Mouse (Mus musculus): Measurements from ENCODE around the gene Hbb-bh2. TPM values are rescaled to one million over a fixed set of nuclear protein-coding genes. Genes with fewer than 3 reads are reported as not detected.

Gene Hbb-bh2
- not detected in 2 replicates for polyA plus RNA-seq (2015; fragmentation: Nextera tagmentation; extraction: Ambion mirVana)

DNA sequence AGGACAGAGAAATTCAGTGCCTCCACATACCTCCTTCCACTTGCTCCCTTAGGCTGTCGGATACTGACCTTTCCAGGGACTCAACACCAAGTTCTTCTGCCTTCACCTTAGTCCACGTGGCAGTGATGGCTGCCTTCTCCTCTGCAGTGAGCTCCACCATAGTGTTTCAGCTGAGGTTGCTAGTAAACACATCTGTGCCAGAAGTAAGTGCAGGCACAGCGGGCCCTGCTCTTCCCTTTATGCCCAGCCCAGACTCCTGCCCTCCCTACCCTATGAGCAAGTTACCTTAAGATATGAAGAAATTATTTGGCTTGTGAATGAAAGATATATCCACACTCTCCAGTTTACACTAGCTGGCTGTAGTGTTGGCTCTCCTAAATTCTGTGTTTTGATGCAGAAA lies at the start of gene Hbb-bh2:
Gene Hbb-bh2 (minus strand): TSS at position 253 of the 400 bp plus-strand sequence.

DNA sequence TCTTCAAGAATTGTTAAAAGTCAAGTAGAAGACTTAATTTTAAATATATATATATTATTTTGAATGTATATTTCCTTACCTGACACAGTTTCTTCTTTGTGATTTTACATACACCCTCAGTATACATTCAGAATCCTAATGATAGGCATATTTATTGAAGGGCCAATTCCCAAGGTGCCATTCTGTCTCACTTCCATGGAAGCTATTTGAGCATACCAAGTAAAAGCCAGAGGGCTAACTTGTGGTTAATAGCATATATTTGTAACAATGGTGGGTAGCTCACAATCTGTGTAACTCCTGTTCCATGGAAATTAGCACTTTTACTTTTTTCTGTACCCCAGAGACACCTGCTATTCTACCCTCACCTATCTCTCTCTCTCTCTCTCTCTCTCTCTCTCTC lies 45.8 kb upstream of the Hbb-bh2 start, which contains the start of gene Olfr66:
Gene Olfr66 (minus strand): TSS at position 101 of the 400 bp plus-strand sequence.

DNA sequence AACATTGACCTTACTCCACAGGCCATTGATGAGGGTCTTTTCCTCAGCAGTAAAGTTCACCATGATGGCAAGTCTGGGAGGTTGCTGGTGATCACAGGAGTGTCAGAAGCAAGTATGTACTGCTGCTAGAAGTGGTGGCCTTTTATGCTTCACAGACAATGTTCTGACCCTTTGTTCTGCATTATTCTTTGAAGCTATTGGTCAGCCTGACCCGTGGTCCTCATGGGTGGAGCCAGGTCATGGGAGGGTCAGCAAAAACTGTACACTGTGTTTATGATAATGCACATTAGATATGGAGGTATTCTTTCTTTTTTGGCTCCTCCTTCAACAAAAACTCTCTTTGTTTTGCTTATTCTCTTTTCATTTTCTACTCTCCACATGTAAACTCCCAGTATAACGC lies 12.8 kb upstream of the Hbb-bh2 start, which contains the start of gene Hbb-y:
Gene Hbb-y (minus strand): TSS at position 127 of the 400 bp plus-strand sequence.

DNA sequence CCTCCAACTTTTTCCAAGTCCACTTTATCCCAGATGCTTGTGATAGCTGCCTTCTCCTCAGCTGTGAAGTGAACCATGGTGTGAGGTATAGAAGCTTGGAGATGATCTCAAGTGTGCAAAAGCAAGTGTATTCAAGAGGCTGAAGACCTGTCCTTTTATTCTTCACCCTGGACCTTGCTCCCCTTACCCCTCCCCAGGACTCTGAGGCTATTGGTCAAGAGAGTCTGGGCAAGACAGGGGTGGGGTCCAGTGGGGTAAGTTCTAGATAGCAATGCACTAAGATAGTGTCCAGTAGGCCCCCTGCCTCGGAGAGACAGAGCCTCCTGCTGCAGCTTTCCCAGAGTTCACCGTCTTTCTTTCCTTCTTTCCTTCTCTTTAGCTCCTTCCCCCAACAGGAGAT lies 2.7 kb upstream of the Hbb-bh2 start, which contains the start of gene Hbb-bh1:
Gene Hbb-bh1 (minus strand): TSS at position 131 of the 400 bp plus-strand sequence.

GRCm38 (mm10) chr7:103827808-103828207 lies 12.5 kb downstream of the Hbb-bh2 start, which contains the start of gene Hbb-bs:
Hbb-bs (minus strand) TSS chr7:103828096.

GRCm38 (mm10) chr7:103813766-103814165 lies 26.6 kb downstream of the Hbb-bh2 start, which contains the start of gene Hbb-bt:
Hbb-bt (minus strand) TSS chr7:103813996.

GRCm38 (mm10) chr7:103791721-103792120 lies 48.6 kb downstream of the Hbb-bh2 start, which contains the start of gene Olfr67:
Olfr67 (minus strand) TSS chr7:103791821.

Other genes starting within 250 kb of the Hbb-bh2 start
- not detected in 2 replicates for gene Olfr619, start 239.9 kb downstream of the Hbb-bh2 start, polyA plus RNA-seq (2015; fragmentation: Nextera tagmentation; extraction: Ambion mirVana)
- not detected in 2 replicates for gene Olfr620, start 228.0 kb downstream of the Hbb-bh2 start, polyA plus RNA-seq (2015; fragmentation: Nextera tagmentation; extraction: Ambion mirVana)
- not detected in 2 replicates for gene Olfr622, start 197.8 kb downstream of the Hbb-bh2 start, polyA plus RNA-seq (2015; fragmentation: Nextera tagmentation; extraction: Ambion mirVana)
- gene Olfr623, start 176.8 kb downstream of the Hbb-bh2 start, polyA plus RNA-seq (2015; fragmentation: Nextera tagmentation; extraction: Ambion mirVana), result not detected in 2 replicates
- 0.02 and 0.08 TPM in 2 replicates for gene Olfr624, start 169.3 kb downstream of the Hbb-bh2 start, polyA plus RNA-seq (2015; fragmentation: Nextera tagmentation; extraction: Ambion mirVana)
- not detected in 2 replicates for gene Olfr625-ps1, start 157.8 kb downstream of the Hbb-bh2 start, polyA plus RNA-seq (2015; fragmentation: Nextera tagmentation; extraction: Ambion mirVana)
- gene Olfr243, start 125.8 kb downstream of the Hbb-bh2 start, polyA plus RNA-seq (2015; fragmentation: Nextera tagmentation; extraction: Ambion mirVana), result not detected in 2 replicates
- gene Olfr628, start 110.1 kb downstream of the Hbb-bh2 start, polyA plus RNA-seq (2015; fragmentation: Nextera tagmentation; extraction: Ambion mirVana), result not detected in 2 replicates
- 0.14 and 0.19 TPM in 2 replicates for gene Olfr629, start 95.6 kb downstream of the Hbb-bh2 start, polyA plus RNA-seq (2015; fragmentation: Nextera tagmentation; extraction: Ambion mirVana)
- gene Olfr630, start 83.2 kb downstream of the Hbb-bh2 start, polyA plus RNA-seq (2015; fragmentation: Nextera tagmentation; extraction: Ambion mirVana), result not detected in 2 replicates
- 0.05 TPM in 1 of 2 replicates, not detected in the other for gene Olfr69, start 68.9 kb downstream of the Hbb-bh2 start, polyA plus RNA-seq (2015; fragmentation: Nextera tagmentation; extraction: Ambion mirVana)
- 0.02 TPM in 1 of 2 replicates, not detected in the other for gene Olfr68, start 60.8 kb downstream of the Hbb-bh2 start, polyA plus RNA-seq (2015; fragmentation: Nextera tagmentation; extraction: Ambion mirVana)
- gene Olfr67, start 48.7 kb downstream of the Hbb-bh2 start, polyA plus RNA-seq (2015; fragmentation: Nextera tagmentation; extraction: Ambion mirVana), result not detected in 2 replicates
- 27,857 and 31,285 TPM in 2 replicates for gene Hbb-bt, start 26.5 kb downstream of the Hbb-bh2 start, polyA plus RNA-seq (2015; fragmentation: Nextera tagmentation; extraction: Ambion mirVana)
- gene Hbb-bs, start 12.4 kb downstream of the Hbb-bh2 start, polyA plus RNA-seq (2015; fragmentation: Nextera tagmentation; extraction: Ambion mirVana), result 96,477 and 101,005 TPM in 2 replicates
- 1.3 and 1.9 TPM in 2 replicates for gene Hbb-bh1, start 2.6 kb upstream of the Hbb-bh2 start, polyA plus RNA-seq (2015; fragmentation: Nextera tagmentation; extraction: Ambion mirVana)
- 2.9 and 3.0 TPM in 2 replicates for gene Hbb-y, start 12.7 kb upstream of the Hbb-bh2 start, polyA plus RNA-seq (2015; fragmentation: Nextera tagmentation; extraction: Ambion mirVana)
- gene Olfr66, start 45.7 kb upstream of the Hbb-bh2 start, polyA plus RNA-seq (2015; fragmentation: Nextera tagmentation; extraction: Ambion mirVana), result not detected in 2 replicates
- 0.02 TPM in 1 of 2 replicates, not detected in the other for gene Olfr64, start 54.0 kb upstream of the Hbb-bh2 start, polyA plus RNA-seq (2015; fragmentation: Nextera tagmentation; extraction: Ambion mirVana)
- gene Olfr65, start 63.0 kb upstream of the Hbb-bh2 start, polyA plus RNA-seq (2015; fragmentation: Nextera tagmentation; extraction: Ambion mirVana), result not detected in 2 replicates
- gene Olfr631, start 88.3 kb upstream of the Hbb-bh2 start, polyA plus RNA-seq (2015; fragmentation: Nextera tagmentation; extraction: Ambion mirVana), result not detected in 2 replicates
- gene Olfr632, start 93.8 kb upstream of the Hbb-bh2 start, polyA plus RNA-seq (2015; fragmentation: Nextera tagmentation; extraction: Ambion mirVana), result 0.07 TPM in 1 of 2 replicates, not detected in the other
- gene Olfr633, start 103.9 kb upstream of the Hbb-bh2 start, polyA plus RNA-seq (2015; fragmentation: Nextera tagmentation; extraction: Ambion mirVana), result not detected in 2 replicates
- gene Olfr635, start 130.6 kb upstream of the Hbb-bh2 start, polyA plus RNA-seq (2015; fragmentation: Nextera tagmentation; extraction: Ambion mirVana), result not detected in 2 replicates
- not detected in 2 replicates for gene Olfr638, start 158.2 kb upstream of the Hbb-bh2 start, polyA plus RNA-seq (2015; fragmentation: Nextera tagmentation; extraction: Ambion mirVana)
- not detected in 2 replicates for gene Olfr639, start 176.8 kb upstream of the Hbb-bh2 start, polyA plus RNA-seq (2015; fragmentation: Nextera tagmentation; extraction: Ambion mirVana)
- gene Olfr640, start 185.1 kb upstream of the Hbb-bh2 start, polyA plus RNA-seq (2015; fragmentation: Nextera tagmentation; extraction: Ambion mirVana), result not detected in 2 replicates
- not detected in 2 replicates for gene Olfr641, start 194.9 kb upstream of the Hbb-bh2 start, polyA plus RNA-seq (2015; fragmentation: Nextera tagmentation; extraction: Ambion mirVana)
- not detected in 2 replicates for gene Olfr642, start 212.1 kb upstream of the Hbb-bh2 start, polyA plus RNA-seq (2015; fragmentation: Nextera tagmentation; extraction: Ambion mirVana)
- gene 4930516K23Rik, start 220.9 kb upstream of the Hbb-bh2 start, polyA plus RNA-seq (2015; fragmentation: Nextera tagmentation; extraction: Ambion mirVana), result not detected in 2 replicates
- gene Olfr644, start 231.3 kb upstream of the Hbb-bh2 start, polyA plus RNA-seq (2015; fragmentation: Nextera tagmentation; extraction: Ambion mirVana), result not detected in 2 replicates
- gene Olfr645, start 244.9 kb upstream of the Hbb-bh2 start, polyA plus RNA-seq (2015; fragmentation: Nextera tagmentation; extraction: Ambion mirVana), result not detected in 2 replicates